Mouse (Mus musculus) kidney, adult 11 months (tissue): Measurements from ENCODE around the gene Eps8.

ENCODE experiments used
- DNase-seq: peaks from one replicate; pipeline ENCODE4 v3.0.0; 2022

The Eps8 gene

DNA sequence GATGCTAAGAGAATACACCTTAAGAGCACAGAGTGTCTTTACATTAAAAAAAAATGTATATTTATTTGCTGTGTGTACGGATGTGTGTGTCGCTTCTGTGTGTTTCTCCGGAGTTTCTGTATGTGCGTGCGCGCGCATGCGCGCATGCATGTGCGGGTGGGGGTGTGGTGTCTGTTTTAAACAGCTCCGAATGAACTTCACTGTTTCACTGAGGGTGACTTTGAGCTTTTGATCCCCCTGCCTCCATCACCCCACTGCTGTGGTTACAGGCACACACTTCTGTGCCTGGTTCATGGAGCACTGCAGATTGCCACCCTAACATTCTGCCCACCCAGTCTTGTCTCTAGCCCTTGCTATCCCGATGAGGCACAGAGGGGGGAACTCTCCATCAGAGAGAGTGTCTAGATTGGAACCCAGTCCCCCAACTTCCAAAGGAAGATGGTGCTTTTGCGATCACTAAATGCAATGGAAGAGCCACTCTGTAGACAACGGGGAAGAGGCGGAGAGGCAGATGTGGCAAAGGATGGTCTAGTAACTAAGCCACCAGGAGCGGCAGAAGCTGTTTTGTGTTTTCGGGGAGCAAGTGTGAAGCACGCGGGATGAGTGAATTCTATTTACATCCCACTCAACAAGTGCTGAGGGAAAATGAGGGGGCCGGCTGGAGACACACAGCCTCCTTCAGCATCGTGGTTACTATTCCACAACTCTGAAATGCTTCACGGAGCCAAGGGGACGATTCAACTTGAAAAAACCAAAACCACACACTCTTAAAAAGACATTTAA, 7.1 kb upstream of the Eps8 start:
- DNase-seq = no peak

DNA sequence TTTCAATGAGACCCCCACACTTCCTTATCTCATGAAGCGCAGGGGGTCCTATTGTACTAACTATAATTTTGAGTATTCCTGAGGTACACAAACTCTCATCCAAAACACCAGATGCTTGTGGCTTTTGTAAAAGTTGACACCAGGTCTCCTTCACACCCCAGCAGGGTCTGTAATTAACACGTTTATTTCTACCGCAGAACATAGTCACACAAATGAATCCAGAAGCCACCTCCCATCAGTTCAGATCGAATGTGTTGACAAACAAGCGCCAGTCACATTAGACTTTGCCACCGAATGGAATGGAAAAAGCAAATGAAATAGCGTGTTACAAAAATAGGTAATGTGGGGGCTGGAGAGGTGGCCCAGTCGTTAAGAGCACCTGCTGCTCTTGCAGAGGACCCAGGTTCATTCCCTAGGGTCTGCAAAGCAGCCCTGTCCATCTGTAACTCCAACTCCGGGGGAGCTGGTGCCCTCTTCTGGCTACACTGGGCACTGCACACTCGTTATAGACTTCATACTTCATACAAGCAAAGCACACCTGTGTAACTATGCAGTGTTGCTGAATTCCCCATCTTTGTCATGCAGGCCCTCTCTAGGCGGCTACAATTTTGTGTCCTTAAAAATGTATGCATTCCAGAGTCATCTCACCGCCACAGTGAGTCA, 3.9 kb upstream of the Eps8 start:
- no peak for DNase-seq

DNA sequence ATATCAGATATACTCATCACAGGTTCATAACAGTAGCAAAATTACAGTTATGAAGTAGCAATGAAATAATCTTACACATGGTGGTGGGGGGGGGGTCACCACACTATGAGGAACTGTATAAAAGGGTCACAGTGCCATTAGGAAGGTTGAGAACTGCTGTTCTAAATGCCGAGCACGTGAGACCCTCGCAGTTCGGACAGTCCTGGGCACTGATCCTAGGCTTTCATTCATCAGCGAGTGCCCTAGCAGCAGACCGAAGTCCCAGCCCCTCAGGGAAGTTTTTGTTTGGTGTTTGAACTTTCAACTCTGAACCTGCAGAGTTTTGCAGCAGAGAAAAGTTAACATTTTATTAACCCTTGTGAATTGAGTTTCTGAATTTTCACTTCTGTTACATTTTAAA, 2.5 kb upstream of the Eps8 start:
- DNase-seq = no peak

DNA sequence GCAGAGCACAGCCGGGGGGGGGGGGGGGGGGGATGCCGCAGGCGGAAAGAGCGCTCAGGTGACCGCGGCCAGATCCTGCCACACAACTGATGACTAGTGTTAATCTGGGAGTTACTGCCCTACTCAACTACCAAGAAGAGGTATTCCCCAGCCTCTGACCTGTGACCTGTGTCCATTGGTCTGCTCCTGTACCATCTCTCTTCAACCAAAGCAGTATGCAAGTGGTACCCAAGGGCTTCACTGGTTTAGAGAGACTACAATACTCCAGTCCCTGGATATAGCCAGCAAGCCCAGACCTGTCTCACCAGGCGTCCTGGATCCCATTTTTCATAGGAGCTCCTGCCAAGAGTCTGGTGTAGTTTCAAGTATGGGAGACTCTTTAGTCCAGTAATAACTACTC, 5.1 kb downstream of the Eps8 start:
- DNase-seq = no peak

DNA sequence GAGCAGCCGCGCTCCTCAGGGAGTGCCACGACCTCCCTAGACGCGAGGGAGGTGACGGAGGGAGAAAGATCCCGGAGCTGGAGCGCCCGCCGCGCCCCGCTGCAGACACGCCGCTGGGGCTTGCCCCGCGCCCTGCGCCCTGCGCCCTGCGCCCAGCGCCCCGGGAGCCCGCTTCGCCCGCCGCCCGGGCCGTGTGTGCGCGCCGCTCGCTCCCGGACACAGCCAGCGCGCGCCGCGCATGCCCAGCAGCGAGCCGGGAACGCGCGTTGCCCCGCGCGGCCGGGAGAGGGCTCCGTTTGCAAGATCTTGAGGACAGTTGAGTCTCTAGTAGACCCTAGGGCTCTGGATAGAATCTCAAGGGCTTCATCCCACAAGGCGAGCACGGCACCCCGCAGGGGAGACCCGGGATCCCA, 5.6 kb downstream of the Eps8 start:
- DNase-seq = peak; percentile 82

DNA sequence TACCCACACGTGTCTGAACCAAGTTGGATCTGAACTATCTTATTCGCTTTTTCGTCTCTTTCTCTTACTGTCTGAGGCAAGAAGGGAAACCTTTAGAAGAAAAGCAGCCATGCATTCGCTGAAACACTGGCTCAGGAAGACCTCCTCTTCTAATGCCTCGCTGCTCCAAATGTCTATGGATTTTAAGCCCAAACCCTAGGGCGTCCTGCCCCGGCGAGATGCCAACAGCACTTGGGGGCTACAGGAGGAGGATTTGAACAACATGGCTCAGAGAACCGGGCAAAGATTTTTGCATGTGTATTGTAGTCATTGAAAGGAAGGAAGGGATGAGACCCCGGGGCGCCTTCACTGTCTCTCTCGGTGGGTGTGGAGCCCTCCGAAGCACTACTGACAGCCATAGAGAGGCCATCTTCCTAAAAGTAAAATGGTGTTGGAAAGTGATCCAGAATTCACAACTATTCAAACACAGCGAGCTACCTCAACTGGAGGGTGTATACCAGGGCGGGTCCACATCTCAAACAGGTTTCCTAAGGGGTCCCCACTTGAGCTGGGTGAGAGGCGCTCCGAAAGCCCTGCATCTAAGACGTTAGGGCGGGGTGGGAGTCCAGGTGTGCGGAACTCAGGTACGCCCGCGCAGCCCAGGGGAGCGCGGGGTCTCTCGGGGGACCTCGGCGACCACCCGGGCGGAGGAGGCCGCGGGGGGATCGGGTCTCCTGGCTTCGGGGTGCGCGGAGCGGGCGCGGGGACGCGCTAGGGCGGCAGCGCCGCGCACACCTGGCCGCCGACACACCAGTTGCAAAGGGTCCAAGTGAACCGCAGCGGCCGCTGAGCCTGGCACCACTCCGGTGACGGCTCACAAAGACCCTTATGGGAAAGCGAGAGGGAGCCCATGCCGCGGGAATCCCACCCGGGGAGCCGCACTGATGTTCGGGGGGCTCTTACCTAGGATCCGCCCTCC, 6.3 kb downstream of the Eps8 start:
- DNase-seq = no peak

DNA sequence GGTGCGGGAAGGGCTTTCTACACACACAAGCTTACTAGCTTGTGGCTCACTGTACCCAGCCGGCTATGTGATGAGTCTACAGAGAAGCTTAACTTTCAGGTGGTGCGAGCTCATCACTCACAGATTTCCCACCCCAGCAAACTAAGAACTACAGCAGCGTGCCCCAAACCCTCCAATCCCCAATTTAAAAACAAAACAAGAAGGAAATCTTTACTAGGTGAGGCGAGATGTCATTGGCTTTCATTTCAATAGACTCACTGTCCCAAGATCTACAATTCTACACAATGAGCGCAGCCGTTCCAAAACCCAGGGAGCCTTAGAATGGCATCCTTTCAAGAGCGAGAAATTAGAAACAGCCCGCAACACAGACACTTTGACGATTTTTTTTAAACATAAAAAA, 7.0 kb downstream of the Eps8 start:
- no peak for DNase-seq

DNA sequence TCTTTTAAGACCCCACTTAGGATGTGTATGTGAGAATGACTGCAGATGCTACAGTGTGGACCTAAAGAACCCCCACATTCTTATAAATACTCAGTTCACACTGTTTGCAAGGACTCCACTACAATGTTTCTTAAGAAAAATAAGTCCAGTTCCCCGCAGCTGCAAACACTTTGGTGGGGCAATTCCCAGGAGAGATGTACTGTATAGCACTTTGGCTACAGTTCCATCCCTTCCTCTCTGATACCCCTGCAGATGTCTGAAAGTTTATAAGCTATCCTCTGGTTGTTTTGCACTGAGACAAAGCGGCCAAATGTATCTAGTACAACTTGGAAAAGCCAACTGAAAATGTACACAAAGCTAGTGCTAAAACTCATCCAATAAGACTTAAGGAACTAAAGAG, 8.0 kb downstream of the Eps8 start:
- no peak for DNase-seq

DNA sequence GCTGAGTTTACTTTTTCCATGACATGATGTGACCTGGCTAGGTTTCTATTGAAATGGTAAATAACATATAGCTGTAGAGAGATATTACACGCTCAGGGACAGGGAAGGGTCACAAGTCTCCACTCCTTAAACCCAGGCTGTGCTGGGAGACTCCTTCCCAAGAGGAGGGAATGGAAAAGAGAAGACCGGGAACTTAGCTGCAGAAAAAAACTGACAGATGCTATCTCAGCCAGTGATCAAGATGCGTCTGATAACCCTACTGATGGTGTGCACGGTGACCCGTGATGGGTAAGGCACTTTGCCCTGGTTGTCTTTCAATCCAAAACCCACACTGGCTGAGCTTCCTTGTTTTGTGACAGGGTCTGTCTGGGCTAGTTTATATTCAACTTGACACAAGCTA, 9.8 kb downstream of the Eps8 start:
- peak; percentile 9 for DNase-seq

DNA sequence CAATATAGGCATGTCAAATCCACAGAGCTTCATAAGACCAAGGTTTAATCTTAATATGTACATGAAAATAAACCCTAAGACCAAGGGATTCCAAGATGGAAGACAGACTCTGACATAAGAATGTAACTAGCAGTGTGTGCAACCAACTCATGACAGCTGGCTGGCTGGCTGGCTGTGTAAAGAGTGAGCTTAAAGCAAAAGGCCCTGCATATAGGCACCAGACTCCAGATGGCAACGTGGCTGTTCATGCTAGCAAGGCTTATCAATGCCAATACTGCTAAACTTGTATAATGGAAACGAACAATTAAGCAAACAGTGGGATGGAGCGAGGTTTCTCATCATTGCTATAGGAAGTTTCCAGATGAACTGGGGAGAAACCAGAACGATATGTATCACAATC, 10.9 kb downstream of the Eps8 start:
- DNase-seq = no peak

DNA sequence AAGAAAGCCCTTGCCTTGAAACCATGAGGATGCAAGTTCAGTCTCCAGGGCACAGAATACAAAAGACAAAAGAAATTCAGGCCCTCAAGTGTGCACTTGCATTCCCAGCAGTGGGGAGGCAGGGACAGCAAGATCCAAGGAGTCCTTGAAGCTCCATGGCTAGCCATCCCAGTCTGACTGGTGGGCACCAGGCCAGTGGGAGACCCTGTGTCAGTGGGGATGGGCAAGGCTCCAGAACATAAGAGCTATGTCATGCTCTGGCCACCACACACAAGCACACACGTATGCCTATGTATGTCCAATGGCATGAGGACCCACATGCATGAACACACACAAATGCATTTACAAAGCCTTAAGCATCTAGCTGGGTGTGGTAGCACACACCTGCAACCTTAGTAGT, 13.0 kb downstream of the Eps8 start:
- DNase-seq = no peak

DNA sequence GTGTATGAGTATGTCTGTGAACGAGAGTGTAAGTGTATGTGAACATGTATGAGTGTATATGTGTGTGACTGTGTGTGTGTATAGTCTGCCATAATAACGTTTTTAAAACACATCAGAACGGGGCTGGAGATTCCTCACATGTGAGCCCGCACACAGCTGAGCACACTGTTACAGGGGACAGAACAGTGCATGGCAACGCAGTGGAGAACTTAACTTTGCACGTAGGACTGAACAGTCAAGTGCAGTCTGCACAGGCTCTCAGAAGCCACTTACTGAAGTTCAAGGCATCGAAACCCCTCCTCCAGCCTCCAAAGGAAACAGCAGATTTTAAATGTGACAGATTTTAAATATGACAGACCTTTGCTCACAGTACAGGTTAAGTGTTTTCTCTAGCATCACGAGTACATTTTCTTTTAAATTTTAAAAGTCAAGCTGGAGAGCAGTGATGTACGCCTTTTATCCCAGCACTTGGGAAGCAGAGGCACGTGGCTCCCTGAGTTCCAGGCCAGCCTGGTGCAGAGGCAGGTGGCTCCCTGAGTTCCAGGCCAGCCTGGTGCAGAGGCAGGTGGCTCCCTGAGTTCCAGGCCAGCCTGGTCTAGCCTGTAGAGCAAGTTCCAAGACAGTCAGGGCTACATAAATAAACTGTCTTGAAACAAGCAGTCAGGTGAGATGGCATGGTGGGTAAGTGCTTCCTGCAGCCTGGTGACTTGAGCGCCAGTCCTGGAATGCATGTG, 15.7 kb downstream of the Eps8 start:
- no peak for DNase-seq

DNA sequence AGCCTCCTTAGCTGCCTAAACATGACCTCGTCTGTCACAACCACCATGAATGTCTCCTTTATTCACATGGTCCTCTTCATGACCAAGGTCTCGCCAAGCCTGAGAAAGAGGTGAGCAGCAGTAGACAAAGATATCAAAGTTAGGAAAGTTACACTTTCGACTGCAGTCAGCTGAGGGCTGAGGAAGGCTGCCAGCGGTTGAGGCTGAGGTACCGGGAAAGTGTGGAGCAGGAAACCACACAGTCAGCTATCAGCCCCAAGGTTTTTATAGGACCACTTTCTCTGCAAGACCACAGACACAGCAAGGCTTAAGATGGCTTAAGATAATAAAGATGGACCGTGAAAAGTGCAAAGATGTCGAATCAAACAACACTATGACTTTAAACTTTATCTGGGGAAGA, 17.2 kb downstream of the Eps8 start:
- DNase-seq = no peak

DNA sequence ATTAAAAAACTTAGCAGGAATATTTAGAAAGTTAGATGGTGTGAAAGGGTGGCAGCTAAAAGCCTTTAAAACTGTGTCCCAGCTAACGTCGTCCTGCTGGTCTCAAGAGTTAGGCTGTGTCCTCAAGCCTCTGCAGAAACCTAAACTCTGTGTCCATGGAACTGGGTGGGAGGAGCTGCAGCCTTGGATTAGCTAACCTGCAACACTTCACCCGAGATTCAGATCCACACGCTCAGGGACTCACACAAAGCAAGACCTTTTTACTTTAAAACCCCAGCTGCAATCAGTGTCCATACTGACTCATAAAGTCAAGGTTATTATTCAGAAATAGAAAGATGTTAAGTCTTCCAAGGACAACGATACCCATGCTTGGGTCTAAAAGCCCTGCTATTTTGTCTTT, 18.5 kb downstream of the Eps8 start:
- no peak for DNase-seq

DNA sequence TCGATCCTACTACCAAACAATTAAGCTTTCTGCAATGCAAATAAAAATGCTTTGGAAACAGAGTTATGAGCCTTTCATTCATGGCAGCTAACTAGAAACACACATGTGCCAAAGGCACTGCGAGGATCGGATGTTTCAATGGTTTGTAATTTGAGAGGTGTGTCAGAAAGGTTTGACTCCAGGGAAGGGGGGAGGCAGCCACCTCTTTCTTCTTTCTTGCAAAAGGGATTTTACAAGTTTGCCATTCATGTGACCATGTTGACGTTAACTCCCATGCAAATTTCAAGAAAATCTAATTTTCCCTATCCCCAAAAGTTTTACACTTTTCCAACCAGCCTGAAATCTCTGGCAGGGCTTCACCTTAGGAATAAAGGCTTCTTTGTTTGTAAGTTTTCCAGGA, 21.1 kb downstream of the Eps8 start:
- DNase-seq = no peak

DNA sequence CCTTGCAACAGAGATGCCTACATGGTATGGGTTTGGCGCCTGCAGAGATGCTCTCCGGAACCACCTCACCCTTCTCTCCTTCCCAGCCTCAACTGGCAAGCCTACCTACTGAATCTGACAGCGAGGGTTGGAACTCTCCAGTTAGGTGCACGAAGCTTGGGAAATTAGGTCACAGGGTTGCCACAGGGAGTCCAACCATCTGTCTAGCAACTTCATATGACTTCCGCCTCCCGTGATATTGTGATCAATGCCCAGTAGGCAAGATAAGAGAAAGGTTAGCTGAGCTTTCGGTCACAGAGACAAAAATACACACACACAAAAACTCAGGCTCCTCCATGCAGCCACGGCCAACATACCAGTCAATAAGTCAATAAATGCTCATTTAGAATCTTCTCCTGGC, 21.6 kb downstream of the Eps8 start:
- no peak for DNase-seq

DNA sequence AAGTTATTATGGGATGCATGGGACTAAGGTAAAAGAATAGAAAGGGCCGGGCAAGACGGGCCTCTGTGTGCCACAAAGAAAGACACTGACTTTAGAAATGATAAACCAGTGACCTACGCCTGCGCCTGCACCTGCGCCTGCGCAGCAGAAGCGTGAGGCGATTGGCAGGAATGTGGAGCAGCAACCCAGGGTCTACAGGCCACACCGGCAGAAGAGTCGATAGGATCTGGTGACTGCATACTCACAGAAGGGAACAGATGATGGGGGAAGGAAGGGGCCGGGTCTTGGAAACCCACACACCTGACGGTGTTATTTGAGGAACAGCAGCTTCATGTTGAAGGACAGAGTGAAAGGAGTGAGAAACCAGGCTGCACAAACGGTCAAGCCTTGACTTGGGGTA, 24.3 kb downstream of the Eps8 start:
- DNase-seq = no peak

DNA sequence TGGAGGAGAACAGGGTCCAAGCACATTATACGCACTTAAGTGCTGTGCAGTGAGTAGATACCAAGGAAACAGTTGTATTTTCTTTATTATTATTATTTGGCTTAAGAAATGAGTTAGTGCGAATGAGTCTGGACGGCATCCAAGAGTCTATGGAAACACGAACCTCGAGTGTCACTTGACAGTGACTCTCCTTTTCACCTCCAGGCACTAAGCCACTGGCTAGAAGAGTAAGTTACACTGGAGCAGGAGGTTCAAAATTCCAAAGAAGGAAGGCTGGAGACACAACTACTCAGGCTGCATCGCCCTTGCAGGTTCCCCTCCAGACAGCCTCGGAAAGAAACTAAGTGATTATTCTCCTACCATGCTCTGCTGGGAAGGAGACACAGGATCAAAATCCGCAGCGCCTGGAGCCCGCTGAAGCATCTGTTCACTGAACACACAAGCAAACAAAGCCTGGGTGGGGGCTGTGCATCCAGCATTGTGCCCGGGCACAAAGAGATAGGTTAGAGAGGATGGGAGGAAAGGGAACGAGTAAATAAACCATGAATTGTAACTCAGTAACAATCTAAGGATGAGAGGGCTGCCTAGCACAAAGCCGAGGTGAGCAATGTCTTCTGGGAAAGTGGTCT, 25.0 kb downstream of the Eps8 start:
- DNase-seq = no peak

DNA sequence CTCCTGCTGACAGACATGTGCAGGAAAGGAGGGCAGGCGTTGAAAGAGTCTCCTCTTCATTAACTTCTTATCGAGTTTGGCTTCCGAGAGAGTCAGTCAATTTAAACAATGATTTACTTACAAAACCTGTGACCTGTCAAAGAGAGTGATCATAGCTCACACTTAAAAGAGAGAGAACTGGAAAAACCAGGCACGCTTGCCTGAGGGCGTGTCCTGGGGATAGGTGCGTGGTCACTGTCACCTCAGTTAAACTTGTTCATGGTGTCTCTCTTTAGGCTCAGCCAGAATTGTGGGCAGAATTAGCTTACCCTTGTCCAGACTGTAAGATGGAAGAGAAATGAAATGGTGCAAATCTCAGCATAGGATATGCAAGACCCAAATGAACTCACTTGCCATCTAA, 26.0 kb downstream of the Eps8 start:
- DNase-seq = no peak

DNA sequence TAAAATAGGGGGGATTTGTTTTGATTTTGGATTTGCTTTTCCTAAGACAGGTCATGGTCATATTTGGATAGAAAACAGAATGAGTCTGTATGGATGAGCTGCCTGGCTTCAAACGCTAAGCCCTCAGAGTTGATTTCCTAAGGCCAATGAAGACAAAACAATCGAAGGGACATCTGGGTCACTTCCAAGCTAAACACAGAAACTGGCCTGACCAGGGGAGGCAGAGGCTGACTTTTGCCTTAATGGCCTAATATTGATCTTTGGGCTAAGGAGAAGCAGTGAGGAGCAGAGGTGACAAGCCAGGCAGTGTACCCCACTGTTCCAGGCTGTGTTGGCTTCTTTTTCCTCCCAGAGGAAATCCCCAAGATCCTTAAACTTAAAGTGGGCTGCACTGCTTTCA, 33.7 kb downstream of the Eps8 start:
- no peak for DNase-seq

DNA sequence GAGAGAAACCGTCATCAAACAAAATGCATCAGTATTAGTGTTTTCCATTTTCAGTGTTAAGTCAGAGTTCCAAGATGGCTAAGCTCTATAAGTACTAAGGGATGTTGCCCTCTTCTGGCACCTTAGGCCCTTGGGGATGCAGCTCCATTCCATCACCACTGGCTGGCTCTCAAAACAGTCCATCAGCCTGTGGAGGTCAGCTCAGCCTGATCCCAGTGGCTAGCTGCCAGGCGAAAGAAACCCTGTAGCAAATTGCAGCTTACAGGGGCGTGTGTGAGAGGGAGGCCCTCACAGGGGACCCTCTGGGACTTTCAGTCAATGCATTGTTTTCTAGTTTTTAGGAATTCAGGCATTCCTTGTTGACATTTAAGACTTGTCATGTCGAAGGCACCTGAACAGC, 40.8 kb downstream of the Eps8 start:
- peak; percentile 18 for DNase-seq

DNA sequence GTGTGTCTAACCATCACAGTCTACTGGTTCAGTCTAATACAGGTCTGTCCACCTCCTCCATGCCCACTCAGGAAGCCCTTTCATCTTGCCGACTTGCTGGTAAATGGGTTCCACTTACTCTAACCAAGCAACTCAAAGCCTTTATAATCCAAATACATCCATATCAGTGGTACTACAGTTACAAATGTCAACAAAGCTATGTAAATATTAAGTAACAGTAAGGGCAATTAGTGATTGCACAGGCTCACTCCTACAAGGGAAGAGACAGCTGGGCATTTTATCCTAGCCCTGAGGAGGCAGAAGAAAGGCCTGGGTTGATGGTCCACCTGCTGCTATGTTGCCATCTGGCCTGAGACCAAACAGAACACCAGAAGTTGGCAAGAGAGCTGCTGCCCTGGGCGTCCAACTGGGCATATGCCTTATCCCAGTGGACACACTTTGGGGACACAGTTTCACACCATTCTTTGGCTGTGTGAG, 42.6 kb downstream of the Eps8 start:
- DNase-seq = peak; percentile 44
